Mouse (Mus musculus): ENCODE measurements around the gene Tmem156. TPM values are rescaled to one million over a fixed set of nuclear protein-coding genes. Genes with fewer than 3 reads are reported as not detected.

The Tmem156 gene
- polyA plus RNA-seq, 1 experiment from 2014 or later = 0.31 TPM

GRCm38 (mm10) chr5:65102026-65102640 lies 10.2 kb upstream of the Tmem156 start:
- no peak overlapping the region for H3K9ac ChIP-seq (ENCODE audit: low read depth, low read length)
- H3K4me3 ChIP-seq (ENCODE audit: low read length) = no peak overlapping the region
- H3K4me1 ChIP-seq (ENCODE audit: control insufficient read depth, insufficient read depth, low read length) = no peaks in the 10 kb centered on the region
- H3K36me3 ChIP-seq (ENCODE audit: control insufficient read depth, insufficient read depth, low read length) = no peaks in the 10 kb centered on the region
- H3K4me2 ChIP-seq (replicated peaks; ENCODE audit: low read depth, low read length) = no peak overlapping the region
- 68% methylated on average over 3 of the region's 3 CpGs for WGBS
- no peaks in the 10 kb centered on the region for H3K27me3 ChIP-seq (ENCODE audit: control insufficient read depth, insufficient read depth, low read length)
- ATAC-seq (ENCODE audit: low FRiP score, low TSS enrichment) = no peak
- no peaks in the 10 kb centered on the region for H3K9me3 ChIP-seq (ENCODE audit: control insufficient read depth, low read length)
- H3K27ac ChIP-seq (ENCODE audit: low read depth, low read length) = no peak overlapping the region

DNA sequence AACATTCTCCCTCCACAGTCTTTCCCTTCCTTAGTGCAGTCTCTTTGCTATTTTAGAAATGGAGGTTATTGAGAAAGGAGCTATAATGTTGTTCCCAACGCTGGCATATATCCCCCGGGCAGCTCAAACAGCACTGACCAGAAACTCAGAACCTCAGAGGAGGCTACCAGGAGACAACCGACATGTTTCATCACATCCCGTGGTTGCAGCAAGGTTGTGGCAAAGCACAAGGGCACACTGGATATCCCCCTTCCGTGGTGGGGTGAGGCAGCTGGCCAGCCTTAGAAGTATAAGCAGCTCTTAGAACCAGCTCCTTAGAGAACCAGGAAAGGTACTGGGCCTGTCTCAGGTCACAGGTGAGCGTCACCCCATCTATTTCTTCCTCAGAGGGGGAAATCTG lies 9.7 kb upstream of the Tmem156 start:
- Histone ChIP-seq H3K9ac (ENCODE audit: low read depth, low read length) (no peak overlapping the region), H3K27me3 (ENCODE audit: control insufficient read depth, insufficient read depth, low read length) (no peaks in the 10 kb centered on the region), H3K4me3 (ENCODE audit: low read length) (no peak overlapping the region), H3K4me1 (ENCODE audit: control insufficient read depth, insufficient read depth, low read length) (no peaks in the 10 kb centered on the region), H3K4me2 (replicated peaks; ENCODE audit: low read depth, low read length) (no peak overlapping the region), H3K9me3 (ENCODE audit: control insufficient read depth, low read length) (no peaks in the 10 kb centered on the region), H3K36me3 (ENCODE audit: control insufficient read depth, insufficient read depth, low read length) (no peaks in the 10 kb centered on the region), H3K27ac (ENCODE audit: low read depth, low read length) (no peak overlapping the region)
- 84% methylated on average over 6 of the region's 6 CpGs for WGBS
- ATAC-seq (ENCODE audit: low FRiP score, low TSS enrichment) = no peak

DNA sequence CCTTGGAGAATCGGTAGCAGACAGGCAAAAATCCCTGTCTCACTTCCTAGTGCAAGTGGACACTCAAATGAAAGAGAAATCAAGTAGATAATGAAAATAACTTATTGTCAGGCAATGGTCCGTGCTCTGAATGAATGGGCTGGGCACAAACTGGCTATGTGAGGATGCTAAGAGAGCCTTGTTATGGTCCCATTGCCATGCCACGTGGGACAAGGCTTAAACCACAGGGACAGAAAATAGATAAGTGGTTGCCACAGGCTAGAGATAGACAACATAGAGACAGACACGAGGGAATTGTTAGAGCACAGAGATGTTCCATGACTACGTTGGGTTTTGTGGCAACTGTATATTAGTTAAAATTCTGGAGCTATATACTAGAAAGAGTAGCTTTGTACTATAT lies 9.3 kb upstream of the Tmem156 start:
- ATAC-seq (ENCODE audit: low FRiP score, low TSS enrichment) = no peak
- no peak overlapping the region for H3K27ac ChIP-seq (ENCODE audit: low read depth, low read length)
- no peaks in the 10 kb centered on the region for H3K9me3 ChIP-seq (ENCODE audit: control insufficient read depth, low read length)
- 81% methylated on average over 5 of the region's 5 CpGs for WGBS
- no peaks in the 10 kb centered on the region for H3K4me1 ChIP-seq (ENCODE audit: control insufficient read depth, insufficient read depth, low read length)
- no peak overlapping the region for H3K4me2 ChIP-seq (replicated peaks; ENCODE audit: low read depth, low read length)
- no peak overlapping the region for H3K9ac ChIP-seq (ENCODE audit: low read depth, low read length)
- no peaks in the 10 kb centered on the region for H3K27me3 ChIP-seq (ENCODE audit: control insufficient read depth, insufficient read depth, low read length)
- H3K4me3 ChIP-seq (ENCODE audit: low read length) = no peak overlapping the region
- no peaks in the 10 kb centered on the region for H3K36me3 ChIP-seq (ENCODE audit: control insufficient read depth, insufficient read depth, low read length)

DNA sequence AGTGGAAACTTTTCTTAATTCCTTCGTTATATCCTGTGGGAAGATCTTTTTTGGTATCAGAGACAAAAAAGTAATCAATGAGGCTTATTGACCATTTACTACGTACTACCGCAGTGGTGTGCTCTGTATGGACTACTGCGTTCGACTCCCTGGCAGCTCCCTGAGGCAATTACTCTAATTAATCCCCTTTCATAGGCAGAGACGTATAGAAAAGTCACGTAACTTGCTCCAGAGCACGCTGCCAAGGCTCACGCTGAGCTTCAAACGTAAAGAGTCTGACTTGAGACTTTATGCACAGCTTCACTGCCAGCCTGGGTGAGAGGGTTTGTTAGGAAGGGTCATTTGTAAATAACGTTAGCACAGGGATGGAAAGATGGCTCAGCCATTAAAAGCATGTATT lies 8.1 kb upstream of the Tmem156 start:
- Histone ChIP-seq H3K27me3 (ENCODE audit: control insufficient read depth, insufficient read depth, low read length) (no peaks in the 10 kb centered on the region), H3K4me1 (ENCODE audit: control insufficient read depth, insufficient read depth, low read length) (no peaks in the 10 kb centered on the region), H3K9me3 (ENCODE audit: control insufficient read depth, low read length) (no peaks in the 10 kb centered on the region), H3K4me3 (ENCODE audit: low read length) (no peak overlapping the region), H3K9ac (ENCODE audit: low read depth, low read length) (no peak overlapping the region), H3K27ac (ENCODE audit: low read depth, low read length) (no peak overlapping the region), H3K4me2 (replicated peaks; ENCODE audit: low read depth, low read length) (no peak overlapping the region), H3K36me3 (ENCODE audit: control insufficient read depth, insufficient read depth, low read length) (no peaks in the 10 kb centered on the region)
- no peak for ATAC-seq (ENCODE audit: low FRiP score, low TSS enrichment)
- WGBS = 82% methylated on average over 11 of the region's 11 CpGs

- ATAC-seq (ENCODE audit: low FRiP score, low TSS enrichment) = no peak
- 79% methylated on average over 5 of the region's 5 CpGs for WGBS
- H3K9ac ChIP-seq (ENCODE audit: low read depth, low read length) = no peak overlapping the region
- no peak overlapping the region for H3K27ac ChIP-seq (ENCODE audit: low read depth, low read length)
- H3K4me2 ChIP-seq (replicated peaks; ENCODE audit: low read depth, low read length) = no peak overlapping the region
- no peaks in the 10 kb centered on the region for H3K36me3 ChIP-seq (ENCODE audit: control insufficient read depth, insufficient read depth, low read length)
- H3K27me3 ChIP-seq (ENCODE audit: control insufficient read depth, insufficient read depth, low read length) = no peaks in the 10 kb centered on the region
- no peaks in the 10 kb centered on the region for H3K4me1 ChIP-seq (ENCODE audit: control insufficient read depth, insufficient read depth, low read length)
- no peak overlapping the region for H3K4me3 ChIP-seq (ENCODE audit: low read length)
- H3K9me3 ChIP-seq (ENCODE audit: control insufficient read depth, low read length) = no peaks in the 10 kb centered on the region
Measured at GRCm38 (mm10) chr5:65097457-65097856, 5.5 kb upstream of the Tmem156 start.

- H3K27me3 ChIP-seq (ENCODE audit: control insufficient read depth, insufficient read depth, low read length) = no peaks in the 10 kb centered on the region
- no peak overlapping the region for H3K9ac ChIP-seq (ENCODE audit: low read depth, low read length)
- H3K4me2 ChIP-seq (replicated peaks; ENCODE audit: low read depth, low read length) = no peak overlapping the region
- WGBS = 56% methylated on average over 3 of the region's 3 CpGs
- no peak overlapping the region for H3K4me3 ChIP-seq (ENCODE audit: low read length)
- no peak for ATAC-seq (ENCODE audit: low FRiP score, low TSS enrichment)
- no peaks in the 10 kb centered on the region for H3K36me3 ChIP-seq (ENCODE audit: control insufficient read depth, insufficient read depth, low read length)
- H3K27ac ChIP-seq (ENCODE audit: low read depth, low read length) = no peak overlapping the region
- no peaks in the 10 kb centered on the region for H3K9me3 ChIP-seq (ENCODE audit: control insufficient read depth, low read length)
- H3K4me1 ChIP-seq (ENCODE audit: control insufficient read depth, insufficient read depth, low read length) = no peaks in the 10 kb centered on the region
Measured at GRCm38 (mm10) chr5:65096805-65097204, 4.9 kb upstream of the Tmem156 start.

- WGBS = 86% methylated on average over 3 of the region's 3 CpGs
- no peak overlapping the region for H3K4me2 ChIP-seq (replicated peaks; ENCODE audit: low read depth, low read length)
- H3K9ac ChIP-seq (ENCODE audit: low read depth, low read length) = no peak overlapping the region
- H3K36me3 ChIP-seq (ENCODE audit: control insufficient read depth, insufficient read depth, low read length) = no peaks in the 10 kb centered on the region
- no peak for ATAC-seq (ENCODE audit: low FRiP score, low TSS enrichment)
- H3K27ac ChIP-seq (ENCODE audit: low read depth, low read length) = no peak overlapping the region
- no peaks in the 10 kb centered on the region for H3K4me1 ChIP-seq (ENCODE audit: control insufficient read depth, insufficient read depth, low read length)
- no peaks in the 10 kb centered on the region for H3K27me3 ChIP-seq (ENCODE audit: control insufficient read depth, insufficient read depth, low read length)
- no peak overlapping the region for H3K4me3 ChIP-seq (ENCODE audit: low read length)
- no peaks in the 10 kb centered on the region for H3K9me3 ChIP-seq (ENCODE audit: control insufficient read depth, low read length)
Measured at GRCm38 (mm10) chr5:65096082-65096481, 4.2 kb upstream of the Tmem156 start.

DNA sequence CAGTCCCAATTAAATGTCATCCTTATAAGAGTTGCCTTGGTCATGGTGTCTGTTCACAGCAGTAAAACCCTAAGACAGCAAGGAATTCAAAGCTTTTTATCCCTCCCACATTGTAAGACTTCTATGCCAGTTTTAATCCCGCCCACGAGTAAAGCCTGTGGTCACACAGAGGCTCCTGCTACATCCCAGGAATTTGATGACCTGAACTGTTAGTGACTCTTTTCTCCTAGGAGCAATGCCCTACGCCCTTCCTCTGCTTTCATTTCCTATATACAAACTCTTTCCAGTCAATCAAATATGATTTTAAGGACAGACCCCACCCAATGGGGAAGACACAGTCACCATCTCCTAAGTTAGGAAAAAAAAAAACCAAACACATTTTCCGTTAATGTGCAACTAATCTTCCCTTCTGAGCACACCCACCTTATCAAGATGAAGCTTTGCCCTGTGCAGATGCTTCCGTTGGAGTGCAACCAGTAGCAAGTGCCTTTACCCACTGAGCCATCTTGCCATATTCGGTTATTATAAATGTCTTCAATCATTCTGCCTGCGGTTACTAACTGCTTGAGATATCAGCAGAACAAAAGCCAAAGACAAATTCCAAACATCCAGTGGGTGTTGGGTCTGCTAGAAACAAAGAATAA lies 3.1 kb upstream of the Tmem156 start:
- H3K4me2 ChIP-seq (replicated peaks; ENCODE audit: low read depth, low read length) = no peak overlapping the region
- no peaks in the 10 kb centered on the region for H3K9me3 ChIP-seq (ENCODE audit: control insufficient read depth, low read length)
- no peak overlapping the region for H3K4me3 ChIP-seq (ENCODE audit: low read length)
- H3K9ac ChIP-seq (ENCODE audit: low read depth, low read length) = no peak overlapping the region
- no peaks in the 10 kb centered on the region for H3K36me3 ChIP-seq (ENCODE audit: control insufficient read depth, insufficient read depth, low read length)
- 87% methylated on average over 7 of the region's 7 CpGs for WGBS
- no peak for ATAC-seq (ENCODE audit: low FRiP score, low TSS enrichment)
- H3K4me1 ChIP-seq (ENCODE audit: control insufficient read depth, insufficient read depth, low read length) = no peaks in the 10 kb centered on the region
- H3K27ac ChIP-seq (ENCODE audit: low read depth, low read length) = no peak overlapping the region
- H3K27me3 ChIP-seq (ENCODE audit: control insufficient read depth, insufficient read depth, low read length) = no peaks in the 10 kb centered on the region

DNA sequence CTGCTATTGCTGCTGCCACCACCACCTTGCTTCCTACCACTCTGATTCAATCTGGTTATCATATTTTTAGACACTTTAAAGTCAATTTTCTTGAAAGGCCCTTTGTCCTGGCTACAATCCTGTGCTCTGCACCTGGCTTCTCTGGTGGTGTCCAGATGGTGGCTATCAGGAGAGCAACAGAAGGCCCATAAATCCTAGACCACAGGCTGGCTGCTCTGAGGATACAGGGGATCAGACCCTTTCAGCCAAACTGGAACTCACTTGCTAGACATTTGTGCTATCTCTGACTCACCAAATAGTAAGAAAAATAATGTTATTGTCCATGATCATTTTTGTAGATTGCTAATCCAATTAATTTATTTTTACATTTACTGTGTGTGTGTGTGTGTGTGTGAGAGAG lies 1.8 kb upstream of the Tmem156 start:
- Histone ChIP-seq H3K4me2 (replicated peaks; ENCODE audit: low read depth, low read length) (no peak overlapping the region), H3K27ac (ENCODE audit: low read depth, low read length) (no peak overlapping the region), H3K4me3 (ENCODE audit: low read length) (no peak overlapping the region), H3K9ac (ENCODE audit: low read depth, low read length) (no peak overlapping the region), H3K4me1 (ENCODE audit: control insufficient read depth, insufficient read depth, low read length) (no peaks in the 10 kb centered on the region), H3K27me3 (ENCODE audit: control insufficient read depth, insufficient read depth, low read length) (no peaks in the 10 kb centered on the region), H3K9me3 (ENCODE audit: control insufficient read depth, low read length) (no peaks in the 10 kb centered on the region), H3K36me3 (ENCODE audit: control insufficient read depth, insufficient read depth, low read length) (no peaks in the 10 kb centered on the region)
- ATAC-seq (ENCODE audit: low FRiP score, low TSS enrichment) = no peak
